Mouse (Mus musculus): ENCODE measurements around the gene Tbl1xr1. TPM values are rescaled to one million over a fixed set of nuclear protein-coding genes. Genes with fewer than 3 reads are reported as not detected.

Gene Tbl1xr1
- 20.4 TPM for polyA plus RNA-seq (2014; fragmentation: Illumina TruSeq; extraction: RNeasy Lipid Tissue Mini Kit (QIAGEN cat#74804); ENCODE audit: low read depth, low replicate concordance)

GRCm38 (mm10) chr3:22076561-22076935 lies at the start of gene Tbl1xr1:
Gene Tbl1xr1, plus strand, starts transcription at chr3:22076652.

All from liver, adult 10 weeks (tissue).